Mouse (Mus musculus): ENCODE data around the gene Otulinl. TPM values are rescaled to one million over a fixed set of nuclear protein-coding genes. Genes with fewer than 3 reads are reported as not detected.

Otulinl gene
- total and polyA plus RNA-seq, 3 experiments: 0.84 to 2.5 (median 1.7) TPM

- TF ChIP-seq ZMIZ1 (IDR thresholded peaks at IDR 0.05; ENCODE audit: low read depth, low read length) (no peak), PAX5 (IDR thresholded peaks at IDR 0.05; ENCODE audit: low read length) (no peak), UBTF (IDR thresholded peaks at IDR 0.05; ENCODE audit: low read depth, low read length) (no peak), TBP (conservative IDR thresholded peaks at IDR 0.05; ENCODE audit: low read depth, low read length) (no peak), MXI1 (IDR thresholded peaks at IDR 0.05; ENCODE audit: low read depth, low read length) (no peak), GABPA (IDR thresholded peaks at IDR 0.05; ENCODE audit: insufficient replicate concordance, low read depth, low read length) (no peak), USF2 (conservative IDR thresholded peaks at IDR 0.05; ENCODE audit: low read depth, low read length) (no peak)
- in situ Hi-C loops (cut with MboI; ENCODE audit: low pct_ligation_motif_present, low pct_unique_long_range_greater_than_20kb, low sequenced_read_pairs) (no loop called here), dilution Hi-C loops (cut with MboI; ENCODE audit: extremely low pct_ligation_motif_present, extremely low pct_unique_long_range_greater_than_20kb, low sequenced_read_pairs) (no loop called here)
- peaks cover 17 to 59% of the 10 kb centered on the region in 2 experiments for H3K4me1 ChIP-seq (ENCODE audit: control insufficient read depth in 1 of 2, insufficient read depth in 2 of 2)
- H3K27me3 ChIP-seq (replicated peaks): no peaks in the 10 kb centered on the region
- H3K9ac ChIP-seq (ENCODE audit: insufficient read depth, low read depth): no peak overlapping the region
- H3K9me3 ChIP-seq (replicated peaks; ENCODE audit: low read length): no peaks in the 10 kb centered on the region
- H3K36me3 ChIP-seq (replicated peaks in 1 of 2; ENCODE audit: control insufficient read depth in 1 of 2, insufficient read depth in 1 of 2, low read length in 1 of 2): no peaks in the 10 kb centered on the region
- no peak overlapping the region for H3K4me3 ChIP-seq (replicated peaks in 1 of 3; ENCODE audit: low read depth in 2 of 3, low read length in 2 of 3, poor library complexity in 1 of 3)
- no peak overlapping the region for H3K27ac ChIP-seq (ENCODE audit: insufficient read depth, low read depth)
- H3K79me2 ChIP-seq (replicated peaks; ENCODE audit: control insufficient read depth, extremely low read depth, insufficient read depth, poor library complexity, severe bottlenecking): no peaks in the 10 kb centered on the region
- no peak overlapping the region for H3K4me2 ChIP-seq (ENCODE audit: insufficient read depth, low read depth, poor library complexity, severe bottlenecking)
- DNase-seq (ENCODE audit: extremely low read depth): no peak
Observed at GRCm38 (mm10) chr15:27669276-27669675, 12.1 kb downstream of the Otulinl start.

GRCm38 (mm10) chr15:27668557-27668956, 12.8 kb downstream of the Otulinl start:
- Histone ChIP-seq H3K9me3 (replicated peaks; ENCODE audit: low read length) (peaks cover 4% of the 10 kb centered on the region), H3K9ac (ENCODE audit: insufficient read depth, low read depth) (no peak overlapping the region), H3K4me1 (ENCODE audit: control insufficient read depth in 1 of 2, insufficient read depth in 2 of 2) (peaks cover 17 to 59% of the 10 kb centered on the region in 2 experiments), H3K4me2 (ENCODE audit: insufficient read depth, low read depth, poor library complexity, severe bottlenecking) (no peak overlapping the region), H3K79me2 (replicated peaks; ENCODE audit: control insufficient read depth, extremely low read depth, insufficient read depth, poor library complexity, severe bottlenecking) (no peaks in the 10 kb centered on the region), H3K27me3 (replicated peaks) (no peaks in the 10 kb centered on the region), H3K27ac (ENCODE audit: insufficient read depth, low read depth) (no peak overlapping the region), H3K36me3 (replicated peaks in 1 of 2; ENCODE audit: control insufficient read depth in 1 of 2, insufficient read depth in 1 of 2, low read length in 1 of 2) (no peaks in the 10 kb centered on the region), H3K4me3 (replicated peaks in 1 of 3; ENCODE audit: low read depth in 2 of 3, low read length in 2 of 3, poor library complexity in 1 of 3) (no peak overlapping the region)
- TF ChIP-seq MAX (IDR thresholded peaks at IDR 0.05; ENCODE audit: low read length) (no peak), ETS1 (conservative IDR thresholded peaks at IDR 0.05; ENCODE audit: low read depth, low read length) (no peak), RAD21 (IDR thresholded peaks at IDR 0.05; ENCODE audit: low read depth, low read length) (no peak), EP300 (IDR thresholded peaks at IDR 0.05; ENCODE audit: low read length) (no peak)
- dilution Hi-C loops (cut with MboI; ENCODE audit: extremely low pct_ligation_motif_present, extremely low pct_unique_long_range_greater_than_20kb, low sequenced_read_pairs): no loop called here
- no peak for DNase-seq (ENCODE audit: extremely low read depth)
- in situ Hi-C loops (cut with MboI; ENCODE audit: low pct_ligation_motif_present, low pct_unique_long_range_greater_than_20kb, low sequenced_read_pairs): no loop called here

GRCm38 (mm10) chr15:27668001-27668461, 13.3 kb downstream of the Otulinl start:
- in situ Hi-C loops (cut with MboI; ENCODE audit: low pct_ligation_motif_present, low pct_unique_long_range_greater_than_20kb, low sequenced_read_pairs): no loop called here
- no peak for DNase-seq (ENCODE audit: extremely low read depth)

More at GRCm38 (mm10) chr15:27668001-27668461, 13.3 kb downstream of the Otulinl start:
- Histone ChIP-seq H3K4me1 (ENCODE audit: control insufficient read depth in 1 of 2, insufficient read depth in 2 of 2) (peaks cover 18 to 59% of the 10 kb centered on the region in 2 experiments), H3K9me3 (replicated peaks; ENCODE audit: low read length) (peaks cover 4% of the 10 kb centered on the region), H3K4me3 (replicated peaks in 1 of 3; ENCODE audit: low read depth in 2 of 3, low read length in 2 of 3, poor library complexity in 1 of 3) (no peak overlapping the region), H3K36me3 (replicated peaks in 1 of 2; ENCODE audit: control insufficient read depth in 1 of 2, insufficient read depth in 1 of 2, low read length in 1 of 2) (no peaks in the 10 kb centered on the region), H3K27ac (ENCODE audit: insufficient read depth, low read depth) (no peak overlapping the region), H3K79me2 (replicated peaks; ENCODE audit: control insufficient read depth, extremely low read depth, insufficient read depth, poor library complexity, severe bottlenecking) (no peaks in the 10 kb centered on the region), H3K4me2 (ENCODE audit: insufficient read depth, low read depth, poor library complexity, severe bottlenecking) (no peak overlapping the region), H3K9ac (ENCODE audit: insufficient read depth, low read depth) (no peak overlapping the region), H3K27me3 (replicated peaks) (no peaks in the 10 kb centered on the region)
- TF ChIP-seq MAZ (IDR thresholded peaks at IDR 0.05; ENCODE audit: low read depth, low read length) (no peak), ELF1 (IDR thresholded peaks at IDR 0.05; ENCODE audit: low read depth, low read length) (no peak), UBTF (IDR thresholded peaks at IDR 0.05; ENCODE audit: low read depth, low read length) (no peak), MXI1 (IDR thresholded peaks at IDR 0.05; ENCODE audit: low read depth, low read length) (no peak), POLR2AphosphoS2 (IDR thresholded peaks at IDR 0.05; ENCODE audit: low read depth, low read length) (no peak), NELFE (IDR thresholded peaks at IDR 0.05; ENCODE audit: low read depth, low read length) (no peak), SIN3A (IDR thresholded peaks at IDR 0.05; ENCODE audit: low read length) (no peak), ZC3H11A (IDR thresholded peaks at IDR 0.05; ENCODE audit: low read depth, low read length) (no peak), MAX (IDR thresholded peaks at IDR 0.05; ENCODE audit: low read length) (no peak), RCOR1 (conservative IDR thresholded peaks at IDR 0.05; ENCODE audit: low read depth, low read length) (no peak), TCF12 (IDR thresholded peaks at IDR 0.05; ENCODE audit: low read depth, low read length) (no peak), GABPA (IDR thresholded peaks at IDR 0.05; ENCODE audit: insufficient replicate concordance, low read depth, low read length) (no peak), RAD21 (IDR thresholded peaks at IDR 0.05; ENCODE audit: low read depth, low read length) (no peak), PAX5 (IDR thresholded peaks at IDR 0.05; ENCODE audit: low read length) (no peak), CHD2 (IDR thresholded peaks at IDR 0.05; ENCODE audit: low read length) (no peak), NRF1 (IDR thresholded peaks at IDR 0.05; ENCODE audit: low read depth, low read length) (no peak), HCFC1 (IDR thresholded peaks at IDR 0.05; ENCODE audit: low read depth, low read length) (no peak), ZMIZ1 (IDR thresholded peaks at IDR 0.05; ENCODE audit: low read depth, low read length) (no peak), ZKSCAN1 (IDR thresholded peaks at IDR 0.05; ENCODE audit: borderline replicate concordance, low read depth, low read length) (no peak)
- dilution Hi-C loops (cut with MboI; ENCODE audit: extremely low pct_ligation_motif_present, extremely low pct_unique_long_range_greater_than_20kb, low sequenced_read_pairs): no loop called here
